Mouse (Mus musculus) heart, embryonic 13.5 days (tissue): ENCODE results near the gene Nhsl1. TPM values are rescaled to one million over a fixed set of nuclear protein-coding genes. Genes with fewer than 3 reads are reported as not detected.

Experiments used
- ATAC-seq: fragments of 200-750 bp; cut with Nextera tagmentation; 2 replicates; pipeline ENCODE4 v1.8.0; 2017; ENCODE audit warnings: moderate TSS enrichment; ENCODE audit not compliant: insufficient number of reproducible peaks, low FRiP score, low TSS enrichment; ENCODE audit errors: extremely low read depth
- H3K27ac ChIP-seq: fragments of 300-500 bp; sonication (generic); replicated peaks from 2 replicates; pipeline ENCODE4 v1.5.1; 2015; ENCODE audit warnings: moderate library complexity, mild to moderate bottlenecking, inconsistent platforms
- H3K27me3 ChIP-seq: fragments of 300-500 bp; sonication (generic); replicated peaks from 2 replicates; pipeline ENCODE4 v1.6.1; 2015; ENCODE audit warnings: mild to moderate bottlenecking, inconsistent platforms
- H3K36me3 ChIP-seq: fragments of 300-500 bp; sonication (generic); 2 replicates; pipeline ENCODE4 v1.6.1; 2015; ENCODE audit warnings: mild to moderate bottlenecking, inconsistent platforms
- H3K4me1 ChIP-seq: fragments of 300-500 bp; sonication (generic); 2 replicates; pipeline ENCODE4 v1.6.1; 2015; ENCODE audit warnings: inconsistent platforms
- H3K4me2 ChIP-seq: fragments of 300-500 bp; sonication (generic); 2 replicates; pipeline ENCODE4 v1.6.1; 2015; ENCODE audit warnings: inconsistent platforms, mild to moderate bottlenecking, moderate library complexity
- H3K4me3 ChIP-seq: fragments of 300-500 bp; sonication (generic); 2 replicates; pipeline ENCODE4 v1.5.1; 2015; ENCODE audit warnings: moderate library complexity, mild to moderate bottlenecking, inconsistent platforms
- H3K9ac ChIP-seq: fragments of 300-500 bp; sonication (generic); 2 replicates; pipeline ENCODE4 v1.6.1; 2015; ENCODE audit warnings: inconsistent platforms, mild to moderate bottlenecking, moderate library complexity
- H3K9me3 ChIP-seq: fragments of 300-500 bp; sonication (generic); 2 replicates; pipeline ENCODE4 v1.6.1; 2016; ENCODE audit warnings: inconsistent platforms
- WGBS: fragments of 180-500 bp; shearing (Covaris S2); methylation state at CpG from one replicate; pipeline ENCODE4 v1.1.7; 2015; ENCODE audit warnings: mixed read lengths; 5-methylcytosine and 5-hydroxymethylcytosine counted together
- polyA plus RNA-seq: library from polyadenylated mRNA; unstranded; fragments of >200 nt; fragmentation: Nextera tagmentation; extraction: Ambion mirVana; gene quantifications from 2 replicates; pipeline ENCODE4 v1.2.1, GENCODE M21; 2015

The Nhsl1 gene
- polyA plus RNA-seq, 1 experiment from 2014 or later: 11.1 TPM

DNA sequence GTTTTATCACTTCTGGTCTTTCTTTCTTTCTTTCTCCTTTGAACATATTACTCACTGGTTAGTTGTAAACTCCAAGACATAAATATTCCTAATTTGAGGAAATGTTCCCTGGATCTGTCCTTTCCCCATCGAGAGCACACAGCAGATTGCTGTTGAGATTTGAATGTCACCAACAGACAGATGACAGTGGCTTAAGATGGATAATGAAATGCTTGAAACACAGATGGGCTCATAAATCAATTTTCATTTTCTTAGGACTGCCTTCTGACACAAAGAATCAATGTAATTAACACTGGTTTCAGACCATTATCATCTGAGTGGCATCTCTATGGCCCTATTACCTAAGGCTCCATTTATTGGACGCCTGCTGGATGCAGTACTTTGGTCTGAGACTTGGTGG lies 203.8 kb downstream of the Nhsl1 start:
- H3K27ac ChIP-seq: no peak overlapping the region
- no peaks in the 10 kb centered on the region for H3K9me3 ChIP-seq
- H3K27me3 ChIP-seq: no peaks in the 10 kb centered on the region
- H3K36me3 ChIP-seq: peaks cover 48% of the 10 kb centered on the region
- no peak for ATAC-seq
- no peak overlapping the region for H3K4me2 ChIP-seq
- no peak overlapping the region for H3K4me3 ChIP-seq
- WGBS: 67% methylated on average over 2 of the region's 2 CpGs
- peaks cover 30% of the 10 kb centered on the region for H3K4me1 ChIP-seq
- no peak overlapping the region for H3K9ac ChIP-seq

GRCm38 (mm10) chr10:18525311-18525710 lies 206.5 kb downstream of the Nhsl1 start:
- 76% methylated on average over 15 of the region's 15 CpGs for WGBS
- no peak for ATAC-seq
- H3K4me3 ChIP-seq: no peak overlapping the region
- H3K27me3 ChIP-seq: no peaks in the 10 kb centered on the region
- no peak overlapping the region for H3K9ac ChIP-seq
- peaks cover 54% of the 10 kb centered on the region for H3K36me3 ChIP-seq
- no peak overlapping the region for H3K27ac ChIP-seq
- no peaks in the 10 kb centered on the region for H3K9me3 ChIP-seq
- no peak overlapping the region for H3K4me2 ChIP-seq
- H3K4me1 ChIP-seq: peaks cover 33% of the 10 kb centered on the region

DNA sequence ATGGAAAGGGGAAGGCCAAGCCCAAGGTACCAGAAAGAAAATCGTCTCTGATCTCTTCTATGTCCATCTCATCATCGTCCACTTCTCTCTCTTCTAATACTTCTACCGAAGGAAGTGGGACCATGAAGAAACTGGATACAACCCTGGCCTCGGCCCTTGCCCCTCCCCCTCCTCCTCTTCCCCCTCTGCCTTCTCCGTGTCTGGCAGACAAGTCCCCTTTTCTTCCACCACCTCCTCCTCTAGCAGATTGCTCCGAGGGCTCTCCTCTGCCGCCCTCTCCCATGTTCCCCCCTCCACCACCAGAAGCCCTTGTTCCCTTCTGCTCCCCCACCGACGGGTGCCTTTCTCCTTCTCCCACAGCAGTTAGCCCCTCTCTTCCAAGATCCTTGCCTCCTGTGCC lies 206.9 kb downstream of the Nhsl1 start:
- Histone ChIP-seq H3K36me3 (peaks cover 54% of the 10 kb centered on the region), H3K27me3 (no peaks in the 10 kb centered on the region), H3K9ac (peak overlapping the region; percentile 17; the same call in 1 of the 2 replicates), H3K4me2 (no peak overlapping the region), H3K4me1 (peaks cover 33% of the 10 kb centered on the region), H3K27ac (no peak overlapping the region), H3K9me3 (no peaks in the 10 kb centered on the region), H3K4me3 (no peak overlapping the region)
- no peak for ATAC-seq
- 54% methylated on average over 9 of the region's 9 CpGs for WGBS

DNA sequence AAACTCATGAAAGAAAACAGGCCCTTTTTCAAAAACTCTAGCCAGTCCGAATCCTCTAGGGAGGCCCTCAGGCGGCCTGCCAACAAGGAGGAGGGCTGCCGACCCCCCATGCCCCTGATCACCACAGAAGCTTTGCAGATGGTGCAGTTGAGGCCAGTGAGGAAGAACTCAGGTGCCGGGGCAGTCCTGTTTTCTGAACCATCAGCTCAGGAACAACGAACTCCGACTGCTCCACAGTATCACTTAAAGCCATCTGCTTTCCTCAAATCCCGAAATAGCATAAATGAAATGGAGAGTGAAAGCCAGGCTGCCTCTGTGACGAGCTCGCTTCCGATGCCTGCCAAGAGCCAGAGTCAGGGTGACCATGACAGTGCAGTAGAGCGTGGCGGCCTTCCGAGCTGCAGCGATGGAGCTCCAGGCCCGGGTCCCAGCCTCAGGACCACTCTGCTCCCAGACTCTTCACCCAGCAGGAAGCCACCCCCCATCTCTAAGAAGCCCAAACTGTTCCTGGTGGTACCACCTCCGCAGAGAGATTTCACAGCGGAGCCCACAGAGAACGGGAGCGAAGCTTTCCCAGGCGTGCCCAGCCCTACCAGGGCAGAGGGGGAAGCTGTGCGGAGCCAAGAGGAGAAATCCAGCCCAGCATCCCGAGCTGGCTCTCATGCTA lies 207.5 kb downstream of the Nhsl1 start:
- 65% methylated on average over 22 of the region's 22 CpGs for WGBS
- Histone ChIP-seq H3K4me3 (no peak overlapping the region), H3K27ac (no peak overlapping the region), H3K27me3 (no peaks in the 10 kb centered on the region), H3K36me3 (peaks cover 54% of the 10 kb centered on the region), H3K4me2 (no peak overlapping the region), H3K9ac (peak overlapping the region; percentile 17; the same call in 1 of the 2 replicates), H3K9me3 (no peaks in the 10 kb centered on the region), H3K4me1 (peaks cover 33% of the 10 kb centered on the region)
- peak; percentile 14; the same call in 1 of the 2 replicates for ATAC-seq

GRCm38 (mm10) chr10:18526851-18527675 lies 208.3 kb downstream of the Nhsl1 start:
- WGBS: 76% methylated on average over 20 of the region's 20 CpGs

DNA sequence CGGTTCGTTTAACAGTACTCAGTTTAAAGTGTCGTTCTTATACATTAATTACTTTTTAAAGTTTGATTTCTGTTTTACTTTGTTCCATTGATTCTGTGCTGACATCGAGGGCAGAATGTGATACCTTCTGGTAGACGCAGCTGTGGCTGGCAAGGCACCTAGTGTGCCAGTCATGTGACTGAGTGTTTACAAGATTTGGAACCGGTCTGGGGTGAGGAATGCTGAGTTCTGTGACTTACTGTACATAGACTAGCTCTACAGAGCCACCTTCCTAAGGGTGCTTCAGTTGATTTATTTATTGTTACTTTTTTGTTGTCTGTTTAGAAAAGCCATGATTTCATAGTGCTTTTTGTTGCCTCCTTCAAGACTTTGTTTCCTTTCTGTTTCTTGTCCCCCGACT lies 209.0 kb downstream of the Nhsl1 start:
- 64% methylated on average over 7 of the region's 7 CpGs for WGBS
- no peak for ATAC-seq

More at GRCm38 (mm10) chr10:18526851-18527675, 208.3 kb downstream of the Nhsl1 start:
- Histone ChIP-seq H3K27ac (no peak overlapping the region), H3K9me3 (no peaks in the 10 kb centered on the region), H3K4me1 (peaks cover 40% of the 10 kb centered on the region), H3K4me2 (no peak overlapping the region), H3K9ac (no peak overlapping the region), H3K27me3 (no peaks in the 10 kb centered on the region), H3K4me3 (no peak overlapping the region), H3K36me3 (peaks cover 58% of the 10 kb centered on the region)
- ATAC-seq: no peak

GRCm38 (mm10) chr10:18528475-18528874 lies 209.7 kb downstream of the Nhsl1 start:
- Histone ChIP-seq H3K4me3 (no peak overlapping the region), H3K36me3 (peaks cover 64% of the 10 kb centered on the region), H3K27me3 (no peaks in the 10 kb centered on the region), H3K4me1 (peaks cover 44% of the 10 kb centered on the region), H3K9ac (no peak overlapping the region), H3K9me3 (no peaks in the 10 kb centered on the region), H3K27ac (no peak overlapping the region), H3K4me2 (no peak overlapping the region)
- WGBS: 47% methylated on average over 5 of the region's 5 CpGs
- no peak for ATAC-seq

More for the DNA sequence above, 209.0 kb downstream of the Nhsl1 start:
- Histone ChIP-seq H3K4me2 (no peak overlapping the region), H3K27ac (no peak overlapping the region), H3K4me1 (peaks cover 44% of the 10 kb centered on the region), H3K36me3 (peaks cover 62% of the 10 kb centered on the region), H3K4me3 (no peak overlapping the region), H3K27me3 (no peaks in the 10 kb centered on the region), H3K9ac (no peak overlapping the region; the same call in 1 of the 2 replicates), H3K9me3 (no peaks in the 10 kb centered on the region)

GRCm38 (mm10) chr10:18529177-18529576 lies 210.4 kb downstream of the Nhsl1 start:
- Histone ChIP-seq H3K4me3 (no peak overlapping the region), H3K9me3 (no peaks in the 10 kb centered on the region), H3K4me1 (peaks cover 44% of the 10 kb centered on the region), H3K9ac (no peak overlapping the region), H3K36me3 (peaks cover 62% of the 10 kb centered on the region), H3K4me2 (no peak overlapping the region), H3K27ac (no peak overlapping the region), H3K27me3 (no peaks in the 10 kb centered on the region)
- ATAC-seq: no peak
- 82% methylated on average over 4 of the region's 4 CpGs for WGBS

DNA sequence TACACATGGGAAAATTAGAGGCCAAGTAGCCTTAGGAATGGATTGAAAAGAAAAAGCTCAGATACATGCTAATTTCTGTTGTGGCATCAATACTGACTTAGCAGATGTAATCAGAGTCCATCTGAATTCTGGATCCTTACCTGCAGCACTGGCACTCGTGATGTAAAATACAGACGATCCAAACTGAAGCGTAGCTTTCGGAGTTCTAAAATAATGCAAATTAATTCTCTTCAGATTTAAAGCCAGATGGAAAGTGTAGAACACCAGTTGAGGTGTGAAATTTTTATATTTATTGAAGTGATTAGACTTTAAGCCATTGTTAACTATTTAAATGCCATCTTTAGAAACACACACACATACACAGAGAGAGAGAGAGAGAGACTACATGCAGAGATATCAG lies 211.4 kb downstream of the Nhsl1 start:
- ATAC-seq: no peak
- no peak overlapping the region for H3K27ac ChIP-seq
- no peak overlapping the region for H3K4me2 ChIP-seq
- WGBS: 91% methylated on average over 4 of the region's 4 CpGs
- no peaks in the 10 kb centered on the region for H3K9me3 ChIP-seq
- H3K9ac ChIP-seq: no peak overlapping the region
- peaks cover 44% of the 10 kb centered on the region for H3K4me1 ChIP-seq
- no peak overlapping the region for H3K4me3 ChIP-seq
- peaks cover 57% of the 10 kb centered on the region for H3K36me3 ChIP-seq
- no peaks in the 10 kb centered on the region for H3K27me3 ChIP-seq

DNA sequence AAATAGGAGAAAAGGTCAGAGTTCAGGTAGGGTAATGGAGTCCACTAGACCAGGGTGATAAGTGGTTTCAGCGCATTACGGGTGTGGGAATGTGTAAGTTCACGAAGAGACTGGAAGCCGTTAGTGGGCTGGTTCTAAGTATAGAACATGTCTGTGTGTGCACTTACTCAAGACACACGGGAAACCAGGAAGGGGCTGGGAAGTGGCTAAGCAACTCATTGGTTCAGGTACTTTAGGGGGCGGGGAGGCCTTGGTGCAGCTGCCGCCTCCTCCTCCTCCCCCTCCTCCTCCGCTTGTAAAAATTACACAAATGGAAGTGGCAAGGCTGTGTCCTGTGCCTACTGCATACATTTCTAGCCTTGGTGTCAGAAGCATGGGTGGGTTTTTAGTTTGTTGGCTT lies 213.5 kb downstream of the Nhsl1 start:
- 34% methylated on average over 8 of the region's 8 CpGs for WGBS
- no peak for ATAC-seq
- no peak overlapping the region for H3K4me3 ChIP-seq
- H3K27me3 ChIP-seq: no peaks in the 10 kb centered on the region
- H3K9me3 ChIP-seq: no peaks in the 10 kb centered on the region
- peaks cover 60% of the 10 kb centered on the region for H3K36me3 ChIP-seq
- no peak overlapping the region for H3K27ac ChIP-seq
- peaks cover 23% of the 10 kb centered on the region for H3K4me1 ChIP-seq
- H3K9ac ChIP-seq: no peak overlapping the region
- peak overlapping the region; percentile 4; the same call in 1 of the 2 replicates for H3K4me2 ChIP-seq

DNA sequence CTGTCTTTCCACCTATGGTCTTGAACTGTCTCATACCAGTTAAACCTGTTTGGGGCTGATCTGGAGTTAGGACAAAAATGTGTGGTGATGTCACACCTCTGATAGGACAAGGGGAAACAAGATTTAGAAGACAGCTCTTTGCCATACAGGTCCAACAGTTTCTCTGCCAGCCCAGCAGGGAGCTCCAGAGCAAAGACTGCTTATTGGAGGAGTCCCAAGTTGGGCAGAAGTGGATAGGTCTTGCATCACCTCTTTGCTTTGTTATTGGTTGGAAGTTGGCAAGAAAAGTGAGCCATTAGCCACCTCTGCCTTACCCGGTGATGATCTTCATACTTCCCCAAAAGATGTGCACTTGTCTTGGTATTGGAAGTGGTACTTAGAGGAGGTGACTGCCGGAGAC lies 218.1 kb downstream of the Nhsl1 start:
- H3K4me3 ChIP-seq: no peak overlapping the region
- 77% methylated on average over 2 of the region's 2 CpGs for WGBS
- H3K9me3 ChIP-seq: no peaks in the 10 kb centered on the region
- ATAC-seq: no peak
- H3K36me3 ChIP-seq: peaks cover 43% of the 10 kb centered on the region
- no peaks in the 10 kb centered on the region for H3K27me3 ChIP-seq
- no peak overlapping the region for H3K27ac ChIP-seq
- no peak overlapping the region for H3K9ac ChIP-seq
- H3K4me2 ChIP-seq: no peak overlapping the region
- peaks cover 6% of the 10 kb centered on the region for H3K4me1 ChIP-seq
